Mouse (Mus musculus) kidney, adult 11 months (tissue): ENCODE results near the gene Klk6.

Experiments used
- DNase-seq: peaks from one replicate; pipeline ENCODE4 v3.0.0; 2022

Klk6 gene

DNA sequence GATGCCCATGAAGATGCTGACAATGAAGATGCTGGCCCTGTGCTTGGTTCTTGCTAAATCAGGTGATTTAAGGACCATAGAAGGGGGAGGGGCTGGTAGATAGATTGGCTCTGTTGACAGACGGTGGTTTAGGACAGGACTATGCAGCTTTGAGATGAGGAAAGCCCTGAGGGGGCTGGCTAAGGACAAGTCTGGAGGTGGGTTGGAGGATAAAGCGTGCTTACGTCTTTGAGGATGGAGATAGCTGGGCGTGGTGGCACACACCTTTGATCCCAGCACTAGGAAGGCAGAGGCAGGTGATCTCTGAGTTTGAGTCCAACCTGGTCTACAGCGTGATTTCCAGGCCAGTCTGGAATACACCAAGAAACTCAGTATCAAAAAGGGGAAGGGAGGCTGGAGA lies 1.8 kb downstream of the Klk6 start:
- no peak for DNase-seq

DNA sequence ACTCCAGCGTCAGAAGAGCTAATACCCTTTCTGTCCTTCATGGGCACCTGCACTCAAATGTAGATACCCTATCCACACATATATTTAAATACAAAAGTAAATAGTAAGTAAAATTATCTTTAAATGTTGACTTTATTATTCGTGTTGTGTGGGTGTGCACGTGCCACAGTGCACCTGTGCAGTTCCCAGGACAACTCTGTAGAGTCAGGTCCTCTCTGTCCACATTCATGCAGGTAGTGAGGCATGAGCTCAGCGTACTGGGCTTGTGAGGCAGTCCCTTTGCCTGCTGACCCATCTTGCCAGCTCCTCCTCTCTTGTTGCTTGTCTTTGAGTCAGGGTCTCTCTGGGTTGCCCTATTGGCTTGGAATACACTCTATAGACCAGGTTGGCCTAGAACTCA lies 3.4 kb downstream of the Klk6 start:
- no peak for DNase-seq

GRCm38 (mm10) chr7:43829006-43829405 lies 4.7 kb downstream of the Klk6 start:
- DNase-seq, result no peak

GRCm38 (mm10) chr7:43841701-43842100 lies 17.4 kb downstream of the Klk6 start, which contains the start of gene Klk5:
Gene Klk5 (plus strand): TSS chr7:43841971.
- no peak for DNase-seq

DNA sequence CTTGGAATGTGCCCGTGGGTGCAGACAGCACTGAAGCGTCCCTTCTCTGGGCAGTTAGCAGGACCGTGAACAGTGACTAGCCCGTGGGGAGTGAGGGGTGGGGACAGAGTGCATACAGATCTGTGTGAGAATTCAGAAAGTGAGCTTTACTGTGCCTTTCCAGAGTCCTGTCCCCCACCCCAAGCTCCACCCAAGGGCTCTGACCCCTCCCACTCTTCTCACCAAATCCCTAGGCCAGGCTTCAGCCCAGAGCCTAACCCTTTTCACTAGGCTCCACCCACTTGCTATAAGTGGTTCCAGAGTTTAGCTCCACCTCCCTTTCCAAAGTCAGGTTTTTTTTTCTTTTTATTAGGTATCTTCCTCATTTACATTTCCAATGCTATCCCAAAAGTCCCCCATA lies 19.5 kb downstream of the Klk6 start:
- no peak for DNase-seq

DNA sequence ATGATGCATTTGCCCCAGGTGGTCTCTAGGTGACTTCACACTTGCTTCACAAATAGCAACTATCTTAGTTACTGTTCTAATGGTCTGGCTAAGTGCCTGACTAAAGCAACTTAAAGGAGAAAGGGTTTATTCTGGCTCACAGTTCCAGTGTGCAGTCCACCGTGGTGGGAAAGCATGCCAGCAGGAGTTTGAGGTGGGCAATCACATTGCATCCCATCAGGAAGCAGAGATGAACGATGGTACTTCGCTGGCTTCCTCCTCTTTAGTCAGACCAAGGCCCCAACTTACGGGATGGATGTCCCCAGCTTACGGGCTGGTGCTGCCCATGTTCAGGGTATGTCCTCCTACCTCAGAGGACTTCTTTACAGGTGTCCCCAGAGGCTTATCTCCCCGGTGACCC lies 27.3 kb downstream of the Klk6 start:
- no peak for DNase-seq

DNA sequence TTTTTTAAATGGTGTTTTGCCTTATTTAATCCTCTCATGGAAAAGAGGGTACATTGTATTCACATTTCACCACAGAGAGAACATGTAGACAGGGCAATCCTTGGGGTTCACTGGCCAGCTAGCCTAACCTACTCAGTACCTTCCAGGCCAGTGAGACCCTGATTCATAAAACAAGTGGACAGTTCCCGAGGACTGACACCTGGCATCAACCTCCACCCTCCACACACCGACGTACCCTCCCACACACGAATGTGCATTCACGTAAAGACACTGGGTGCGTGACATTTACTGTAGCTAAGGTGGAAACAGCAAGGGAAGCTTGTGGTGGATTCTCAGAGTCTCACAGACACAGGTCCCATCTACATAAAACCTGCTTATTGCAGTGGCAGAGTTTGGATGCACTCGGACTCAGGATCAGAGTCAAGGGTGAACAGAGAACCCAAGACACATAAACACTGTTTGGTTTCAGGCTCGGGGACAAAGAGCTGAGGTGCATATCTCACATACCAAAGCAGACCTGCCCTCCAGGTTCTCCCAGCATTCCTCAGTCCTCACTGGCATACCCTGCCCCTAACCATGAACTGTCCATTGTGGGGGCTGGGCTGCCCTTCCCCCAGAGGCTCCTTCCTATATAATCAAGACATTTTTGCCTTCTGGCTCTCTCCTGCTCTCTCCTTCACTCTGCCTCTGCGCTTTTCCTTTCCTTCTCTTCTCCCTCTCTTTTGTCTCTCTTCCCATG lies 30.5 kb downstream of the Klk6 start:
- no peak for DNase-seq

DNA sequence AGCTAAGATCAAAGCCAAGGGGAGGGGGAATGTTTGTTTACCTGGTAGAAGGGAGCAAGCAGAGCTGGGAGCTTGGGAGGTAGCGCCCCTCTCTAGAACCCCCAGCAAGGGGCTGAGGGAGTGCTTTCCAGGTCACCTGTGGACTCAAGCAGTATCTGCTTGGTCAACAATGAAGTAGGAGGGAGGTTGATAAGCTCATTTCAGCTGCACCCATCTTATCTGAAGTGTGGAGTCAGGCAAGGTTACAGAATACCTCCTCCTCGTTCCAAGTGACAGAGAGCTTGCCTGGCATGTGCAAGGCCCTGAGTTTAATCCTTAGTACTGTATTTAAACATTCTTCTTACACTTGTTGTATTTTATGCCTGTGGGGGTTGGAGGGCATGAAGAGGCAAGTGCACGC lies 31.4 kb downstream of the Klk6 start:
- no peak for DNase-seq

DNA sequence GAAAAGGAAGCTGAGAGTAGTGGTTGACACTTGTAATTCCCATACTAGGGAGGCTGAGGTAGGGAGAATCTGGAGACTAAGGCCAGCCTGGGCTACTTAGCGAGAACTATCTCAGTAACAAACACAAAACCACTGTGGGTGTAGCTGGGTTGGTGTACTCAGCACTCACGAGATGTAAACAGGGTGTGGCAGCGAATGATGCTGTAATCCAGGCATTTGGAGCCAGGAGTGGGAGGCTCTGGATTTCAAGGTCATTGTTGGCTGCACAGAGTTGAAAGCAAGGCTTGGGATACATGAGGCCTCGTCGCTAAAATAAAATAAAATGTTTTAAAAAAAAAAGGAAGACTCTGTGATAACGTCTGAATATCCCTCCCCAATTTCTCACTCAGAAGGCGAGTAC lies 32.0 kb downstream of the Klk6 start:
- no peak for DNase-seq

GRCm38 (mm10) chr7:43857501-43857900 lies 33.2 kb downstream of the Klk6 start:
- no peak for DNase-seq

GRCm38 (mm10) chr7:43860411-43860810 lies 36.1 kb downstream of the Klk6 start:
- no peak for DNase-seq

DNA sequence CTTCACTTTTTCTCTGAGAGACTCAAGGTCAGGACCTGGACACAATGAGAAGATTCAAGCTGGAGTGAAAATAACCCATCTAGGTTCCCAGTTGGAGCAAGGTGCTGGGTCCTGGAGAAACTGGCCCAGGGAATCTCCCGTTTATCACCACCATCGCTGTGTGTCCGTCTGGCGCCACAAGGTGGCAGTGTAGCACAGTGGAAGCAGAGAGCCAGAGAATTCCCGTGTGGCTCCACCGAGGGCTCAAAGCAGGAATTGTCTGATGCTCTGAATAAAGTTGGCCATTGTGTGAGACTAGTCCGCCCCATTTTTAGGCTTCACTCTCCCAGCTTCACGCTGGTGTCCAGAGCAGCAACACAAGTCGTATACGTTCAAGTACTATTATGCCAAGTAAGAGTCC lies 48.9 kb downstream of the Klk6 start:
- DNase-seq, result peak; percentile 36

GRCm38 (mm10) chr7:43873674-43874073 lies 49.4 kb downstream of the Klk6 start:
- no peak for DNase-seq

- no peak for DNase-seq
These were observed 50.6 kb downstream of the Klk6 start for GRCm38 (mm10) chr7:43874868-43875375.

GRCm38 (mm10) chr7:43876444-43876843 lies 52.1 kb downstream of the Klk6 start:
- DNase-seq, result no peak

GRCm38 (mm10) chr7:43878281-43878680 lies 54.0 kb downstream of the Klk6 start:
- no peak for DNase-seq

GRCm38 (mm10) chr7:43880912-43881311 lies 56.6 kb downstream of the Klk6 start, which contains the start of gene Klk4:
Gene Klk4 (plus strand): TSS chr7:43881160.
- DNase-seq, result no peak
